Mouse (Mus musculus): ENCODE results near the gene Dazl.

Gene Dazl

GRCm38 (mm10) chr17:50293241-50293731 lies at the start of gene Dazl:
Gene Dazl, minus strand, starts transcription at chr17:50293636.
- peak; percentile 73 for DNase-seq (ENCODE audit: low spot score)

GRCm38 (mm10) chr17:50341850-50342544 lies 48.6 kb upstream of the Dazl start:
- no peak for DNase-seq (ENCODE audit: low spot score)

DNA sequence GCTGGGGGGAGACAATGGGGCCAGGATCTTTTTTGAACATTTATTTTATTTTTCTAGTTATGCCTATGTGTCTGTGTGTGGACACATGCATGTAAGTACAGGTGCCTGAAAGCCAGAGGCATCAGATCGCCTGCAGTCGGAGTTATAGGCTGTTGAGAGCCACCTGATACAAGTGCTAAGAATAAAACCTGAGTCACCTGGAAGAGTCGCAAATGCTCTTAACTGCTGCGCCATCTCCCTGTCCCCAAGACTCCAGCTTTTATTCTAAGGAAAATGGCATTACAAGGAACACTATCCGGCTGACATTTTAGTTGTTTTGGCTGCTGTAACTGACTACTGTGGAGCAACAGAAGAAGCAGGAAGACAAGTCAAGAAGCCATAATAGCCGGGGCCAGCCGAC lies 45.5 kb upstream of the Dazl start:
- DNase-seq (ENCODE audit: low spot score): no peak

DNA sequence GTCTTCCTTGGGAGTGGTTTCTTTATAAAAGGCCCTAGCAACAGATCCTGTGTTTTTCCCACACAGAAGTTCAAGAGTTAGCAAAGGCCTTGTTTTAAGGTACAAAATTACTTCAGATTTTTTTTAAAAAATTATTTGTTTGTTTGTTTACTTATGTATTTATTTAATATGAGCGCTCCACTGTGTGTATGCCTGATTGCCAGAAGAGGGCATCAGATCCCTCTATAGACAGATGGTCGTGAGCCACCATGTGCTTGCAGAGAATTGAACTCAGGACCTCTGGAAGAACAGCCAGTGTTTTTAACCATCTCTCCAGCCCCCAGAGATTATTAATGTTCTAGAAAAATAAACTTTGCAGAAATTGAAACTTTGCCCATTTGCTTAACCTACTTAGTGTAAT lies 42.3 kb upstream of the Dazl start:
- DNase-seq (ENCODE audit: low spot score): no peak

DNA sequence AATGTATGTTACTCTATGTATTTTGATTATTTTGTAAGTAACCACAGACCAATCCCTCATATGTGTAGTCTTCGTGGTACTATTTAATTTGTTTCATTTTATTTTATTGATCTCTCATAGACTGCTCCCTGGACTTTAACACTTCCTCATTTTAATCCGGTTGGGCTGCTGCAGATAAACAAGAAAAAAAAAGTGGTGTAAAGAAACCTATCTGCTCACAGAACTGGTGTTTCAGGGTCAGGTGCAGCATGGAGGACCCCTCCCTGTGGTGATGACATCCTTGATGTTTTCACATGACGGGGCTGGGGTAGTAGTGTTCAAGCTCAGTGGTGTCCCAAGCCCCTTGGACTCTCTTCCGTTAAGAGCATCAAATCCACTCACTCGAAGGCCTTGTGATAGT lies 41.3 kb upstream of the Dazl start:
- DNase-seq (ENCODE audit: low spot score): no peak

- DNase-seq (ENCODE audit: low spot score): no peak
These were observed 38.5 kb upstream of the Dazl start for GRCm38 (mm10) chr17:50332012-50332300.

GRCm38 (mm10) chr17:50331171-50332011 lies 38.0 kb upstream of the Dazl start:
- DNase-seq (ENCODE audit: low spot score): no peak

GRCm38 (mm10) chr17:50330245-50330644 lies 36.8 kb upstream of the Dazl start:
- no peak for DNase-seq (ENCODE audit: low spot score)

GRCm38 (mm10) chr17:50324658-50325057 lies 31.2 kb upstream of the Dazl start:
- DNase-seq (ENCODE audit: low spot score): no peak

DNA sequence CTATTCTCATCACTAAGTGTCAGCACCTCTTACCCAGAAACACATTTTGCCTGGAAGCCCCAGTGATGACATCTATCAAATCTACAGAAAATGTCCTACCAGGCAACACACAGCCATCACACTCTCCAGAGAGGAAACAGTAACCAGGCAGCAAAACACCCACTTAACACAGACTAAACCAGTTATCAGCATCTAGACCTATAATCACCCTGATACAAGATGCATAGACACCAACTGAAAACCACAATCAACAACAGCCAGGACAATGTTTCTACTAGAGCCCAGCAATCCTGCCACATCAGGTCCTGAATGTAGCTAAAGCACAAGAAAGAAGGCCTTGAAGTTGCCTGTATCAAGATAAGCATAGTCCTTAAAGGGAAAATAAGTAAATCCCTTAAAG lies 25.4 kb upstream of the Dazl start:
- DNase-seq (ENCODE audit: low spot score): no peak

GRCm38 (mm10) chr17:50316216-50317150 lies 23.0 kb upstream of the Dazl start:
- peak; percentile 59 for DNase-seq (ENCODE audit: low spot score)

DNA sequence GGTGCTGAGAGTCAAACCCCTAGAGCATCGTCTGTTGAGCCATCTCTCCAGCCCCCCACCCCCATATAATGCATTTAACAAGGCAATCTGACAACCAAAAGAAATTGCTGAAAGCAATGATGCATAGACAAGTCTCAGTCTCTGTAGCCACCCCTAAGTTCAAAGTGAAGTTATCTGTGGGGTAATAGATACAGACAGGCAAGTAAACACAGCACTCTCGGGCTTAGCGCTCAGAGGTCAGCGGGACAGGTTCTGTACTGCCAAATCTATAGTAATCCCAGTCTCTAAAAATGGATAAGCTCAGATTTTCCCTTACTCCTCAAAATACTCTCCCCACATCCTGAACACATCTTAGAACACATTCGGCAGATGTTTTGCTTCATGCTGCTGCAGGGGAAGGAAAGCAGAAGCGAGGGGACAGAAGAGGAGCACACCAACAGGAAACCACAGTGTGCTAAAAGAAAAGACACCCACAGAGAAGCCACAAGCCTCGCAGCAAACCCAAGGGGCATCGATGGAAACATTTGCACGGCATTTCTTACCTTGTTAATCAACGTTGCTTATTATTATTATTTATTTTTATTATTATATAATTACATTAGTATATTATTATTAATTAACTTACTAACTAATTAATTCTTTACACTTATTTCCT lies 16.8 kb upstream of the Dazl start:
- DNase-seq (ENCODE audit: low spot score): no peak

GRCm38 (mm10) chr17:50309512-50310072 lies 16.2 kb upstream of the Dazl start:
- DNase-seq (ENCODE audit: low spot score): no peak

DNA sequence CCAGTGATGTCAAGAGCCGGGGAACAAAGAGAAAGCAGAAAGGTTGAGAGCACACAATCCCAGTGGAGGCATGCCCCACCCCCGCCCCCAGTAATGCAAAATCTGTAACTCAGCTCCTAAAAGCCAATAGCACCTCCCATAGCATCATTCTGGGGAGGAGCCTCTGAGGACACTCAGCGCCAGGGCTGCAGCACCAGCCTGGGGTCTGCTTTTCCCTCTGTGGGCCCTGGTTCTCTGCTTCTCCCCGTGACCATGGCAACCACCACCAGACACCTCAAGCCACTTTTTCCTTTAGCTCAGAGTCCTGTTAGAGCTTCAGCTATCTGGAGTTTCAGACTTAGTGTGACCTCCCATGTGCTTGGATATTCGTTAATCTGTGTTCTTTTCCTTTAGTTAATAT lies 15.4 kb upstream of the Dazl start:
- no peak for DNase-seq (ENCODE audit: low spot score)

DNA sequence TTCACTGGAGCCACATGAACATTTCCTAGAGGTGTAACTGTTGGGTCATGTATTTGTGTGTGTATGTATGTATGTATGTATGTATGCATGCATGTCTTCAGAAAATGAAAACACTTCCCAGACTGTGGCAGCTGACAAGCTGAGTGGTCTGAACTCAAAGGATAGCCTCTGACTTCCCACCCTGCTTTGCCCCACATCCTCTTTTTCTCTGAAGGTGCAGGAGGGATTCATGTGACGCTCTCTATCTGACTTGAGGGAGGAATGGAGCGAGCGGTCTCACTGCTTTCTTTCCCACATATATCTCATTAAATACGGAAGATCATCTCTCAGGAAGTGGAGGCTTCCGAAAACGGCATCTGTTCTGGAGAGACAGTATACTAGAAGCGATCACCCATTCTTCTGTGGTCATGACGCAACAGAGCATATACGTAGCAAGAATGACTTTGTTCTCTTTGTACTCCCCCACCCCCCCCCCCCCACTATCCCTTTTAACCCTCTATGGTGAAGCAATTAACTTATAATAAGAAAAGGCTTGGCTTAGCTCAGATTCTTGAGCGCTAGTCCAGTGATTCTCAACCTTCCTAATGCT lies 14.7 kb upstream of the Dazl start:
- no peak for DNase-seq (ENCODE audit: low spot score)

- no peak for DNase-seq (ENCODE audit: low spot score)
These were observed 9.4 kb upstream of the Dazl start for GRCm38 (mm10) chr17:50302867-50303266.

DNA sequence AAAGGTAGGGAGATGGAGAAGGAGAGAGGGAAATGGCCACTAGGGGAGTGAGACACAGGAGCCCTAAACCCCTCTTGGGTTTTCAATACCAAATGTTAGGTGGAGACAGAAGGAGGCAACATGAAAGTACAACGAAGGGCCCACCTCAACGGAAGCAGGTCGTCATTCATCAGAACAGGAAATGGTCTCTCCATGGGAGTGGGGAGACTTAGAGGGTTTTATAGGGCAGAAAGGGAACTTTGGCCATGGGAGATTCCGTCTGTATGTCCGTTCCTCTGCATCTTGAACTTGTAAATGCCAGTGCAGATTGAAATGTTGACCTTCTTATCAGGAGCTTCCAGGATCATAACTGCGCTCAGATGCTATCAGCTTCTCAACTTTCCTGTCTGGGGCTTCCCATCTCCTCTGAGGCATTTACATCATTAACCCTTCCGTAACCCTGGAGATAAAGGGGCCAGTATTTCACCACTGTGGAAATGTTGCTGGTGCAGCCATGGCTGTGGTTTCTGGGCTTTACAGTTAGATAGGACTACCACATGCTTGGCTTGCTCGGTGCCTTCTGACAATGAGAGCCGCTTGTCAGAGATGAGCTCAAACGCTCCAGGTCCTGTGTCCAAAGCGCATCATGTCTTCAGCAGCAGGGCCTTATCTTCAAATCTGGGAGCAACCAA lies 6.9 kb upstream of the Dazl start:
- no peak for DNase-seq (ENCODE audit: low spot score)

DNA sequence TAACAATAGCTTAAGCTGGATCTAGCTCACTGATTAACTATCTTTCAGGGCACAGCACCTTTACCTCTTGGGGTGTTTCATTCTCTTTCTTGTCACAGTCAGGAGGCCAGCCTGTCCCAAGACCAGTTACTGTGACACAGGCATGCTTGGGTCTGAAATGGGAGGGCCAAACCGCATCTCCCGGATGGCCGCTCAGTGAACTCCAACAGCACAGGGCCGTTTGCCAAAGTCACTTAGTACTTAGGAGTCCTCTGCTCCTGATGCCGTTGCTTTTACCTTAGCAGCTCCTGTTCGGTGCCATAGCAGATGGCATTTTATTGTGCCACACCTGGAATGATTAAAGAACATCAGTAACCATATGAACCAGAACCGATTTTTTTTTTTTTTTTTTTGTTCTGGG lies 5.4 kb upstream of the Dazl start:
- DNase-seq (ENCODE audit: low spot score): no peak

DNA sequence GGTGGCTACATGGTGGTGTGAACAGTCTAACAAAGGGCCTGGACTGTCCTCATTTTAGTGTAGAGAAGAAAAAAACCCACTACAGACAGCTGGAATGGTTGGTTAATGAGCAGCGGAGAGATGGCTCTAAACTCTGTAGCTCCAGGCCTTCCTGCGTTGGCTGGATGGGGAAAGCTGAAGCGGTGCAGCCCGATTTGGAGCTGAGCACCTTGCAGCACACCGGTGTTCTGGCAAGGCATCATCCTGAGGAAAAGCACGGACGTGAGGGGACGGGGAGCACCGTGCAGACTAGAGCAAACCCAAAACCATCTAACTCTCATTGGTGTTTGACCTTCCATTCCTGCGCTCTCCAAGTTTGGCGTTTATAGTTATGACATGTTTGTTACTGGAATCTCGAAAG lies 1.3 kb upstream of the Dazl start:
- DNase-seq (ENCODE audit: low spot score): no peak

DNA sequence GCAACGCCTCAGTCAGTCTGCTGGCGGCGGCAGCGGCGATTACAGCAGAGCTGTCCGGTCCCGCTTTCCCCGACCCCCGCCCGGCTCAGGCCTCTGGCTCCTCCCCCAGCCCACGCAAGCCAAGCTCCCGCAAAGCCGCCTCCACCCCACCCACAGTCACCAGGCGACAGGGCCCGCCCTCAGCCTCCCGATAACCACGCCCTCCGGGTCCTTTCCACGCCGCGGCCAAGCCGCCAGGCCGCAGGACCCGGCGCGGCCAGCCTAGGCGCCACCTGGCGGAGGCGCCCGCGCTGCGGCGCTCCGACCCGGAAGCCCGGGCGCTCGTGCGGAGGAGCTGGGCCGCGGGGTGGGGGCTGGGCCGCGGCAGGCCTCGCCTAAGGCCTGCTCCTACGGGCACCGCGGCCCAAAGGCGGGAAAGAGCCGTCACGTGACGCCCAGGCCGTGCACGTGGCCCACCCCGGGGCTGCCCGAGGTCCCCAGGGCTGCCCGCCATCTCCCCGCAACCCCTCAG lies 720 bp downstream of the Dazl start:
- peak; percentile 96 for DNase-seq (ENCODE audit: low spot score)

Measured in testis, postnatal 10 days (tissue).